Mouse (Mus musculus) midbrain, postnatal 0 days (tissue): ENCODE measurements around the gene B430306N03Rik. TPM values are rescaled to one million over a fixed set of nuclear protein-coding genes. Genes with fewer than 3 reads are reported as not detected.
"Not testable (repeated sequence)": the region's sequence is repeated elsewhere in the genome, so short reads cannot be mapped to it uniquely, and the experiment has no call there.

Experiments used
- ATAC-seq: fragments of 200-750 bp; cut with Nextera tagmentation; 2 replicates; pipeline ENCODE4 v1.8.0; 2017; ENCODE audit warnings: moderate number of reproducible peaks, mild to moderate bottlenecking, moderate TSS enrichment, moderate library complexity; ENCODE audit not compliant: low FRiP score
- DNase-seq: peaks from one replicate; pipeline ENCODE4 v3.0.0-alpha.2; 2015; ENCODE audit warnings: low spot score
- H3K27ac ChIP-seq: fragments of 300-500 bp; sonication (generic); 2 replicates; pipeline ENCODE4 v1.5.1; 2014; ENCODE audit warnings: low read depth, mild to moderate bottlenecking, low read length, mixed read lengths
- H3K27me3 ChIP-seq: fragments of 300-500 bp; sonication (generic); 2 replicates; pipeline ENCODE4 v1.6.1; 2014; ENCODE audit warnings: low read length, control low read depth, mixed read lengths; ENCODE audit not compliant: insufficient read depth
- H3K36me3 ChIP-seq: fragments of 300-500 bp; sonication (generic); 2 replicates; pipeline ENCODE4 v1.6.1; 2014; ENCODE audit warnings: low read length, control low read depth, mixed read lengths; ENCODE audit not compliant: insufficient read depth
- H3K4me1 ChIP-seq: fragments of 300-500 bp; sonication (generic); 2 replicates; pipeline ENCODE4 v1.6.1; 2014; ENCODE audit warnings: mild to moderate bottlenecking, control low read depth, antibody characterized with exemption, low read length, mixed read lengths; ENCODE audit not compliant: insufficient read depth
- H3K4me2 ChIP-seq: fragments of 300-500 bp; sonication (generic); 2 replicates; pipeline ENCODE4 v1.6.1; 2014; ENCODE audit warnings: low read depth, mild to moderate bottlenecking, low read length, mixed read lengths; ENCODE audit not compliant: poor library complexity, severe bottlenecking
- H3K4me3 ChIP-seq: fragments of 300-500 bp; sonication (generic); 2 replicates; pipeline ENCODE4 v1.5.1; 2014; ENCODE audit warnings: low read depth, mild to moderate bottlenecking, low read length, moderate library complexity
- H3K9ac ChIP-seq: fragments of 300-500 bp; sonication (generic); replicated peaks from 2 replicates; pipeline ENCODE4 v1.6.1; 2014; ENCODE audit warnings: mild to moderate bottlenecking, low read length, moderate library complexity, mixed read lengths; ENCODE audit not compliant: poor library complexity, severe bottlenecking
- H3K9me3 ChIP-seq: fragments of 300-500 bp; sonication (generic); 2 replicates; pipeline ENCODE4 v1.6.1; 2016; ENCODE audit warnings: low read length, control low read depth
- CTCF ChIP-seq: IDR thresholded peaks from 2 replicates; pipeline ENCODE4 v1.5.1; 2016; ENCODE audit warnings: antibody characterized with exemption, mild to moderate bottlenecking
- WGBS: fragments of 180-500 bp; shearing (Covaris S2); extraction: QIAGEN DNeasy Blood & Tissue Kit; methylation state at CpG from one replicate; pipeline ENCODE4 v1.1.7; 2014; 5-methylcytosine and 5-hydroxymethylcytosine counted together
- polyA plus RNA-seq: library from polyadenylated mRNA; unstranded; fragments of >200 nt; fragmentation: Nextera tagmentation; extraction: Ambion mirVana; gene quantifications from 2 replicates; pipeline ENCODE4 v1.2.1, GENCODE M21; 2015
- total RNA-seq: library from RNA; depleted of rRNA; stranded (reverse); fragments of >200 nt; gene quantifications from 2 replicates; pipeline ENCODE4 v1.2.3, GENCODE M21; 2014; rRNA removed

Gene B430306N03Rik
- 0.16 TPM in 1 of 2 replicates, not detected in the other for total RNA-seq
- polyA plus RNA-seq: 0.06 and 0.10 TPM in 2 replicates

DNA sequence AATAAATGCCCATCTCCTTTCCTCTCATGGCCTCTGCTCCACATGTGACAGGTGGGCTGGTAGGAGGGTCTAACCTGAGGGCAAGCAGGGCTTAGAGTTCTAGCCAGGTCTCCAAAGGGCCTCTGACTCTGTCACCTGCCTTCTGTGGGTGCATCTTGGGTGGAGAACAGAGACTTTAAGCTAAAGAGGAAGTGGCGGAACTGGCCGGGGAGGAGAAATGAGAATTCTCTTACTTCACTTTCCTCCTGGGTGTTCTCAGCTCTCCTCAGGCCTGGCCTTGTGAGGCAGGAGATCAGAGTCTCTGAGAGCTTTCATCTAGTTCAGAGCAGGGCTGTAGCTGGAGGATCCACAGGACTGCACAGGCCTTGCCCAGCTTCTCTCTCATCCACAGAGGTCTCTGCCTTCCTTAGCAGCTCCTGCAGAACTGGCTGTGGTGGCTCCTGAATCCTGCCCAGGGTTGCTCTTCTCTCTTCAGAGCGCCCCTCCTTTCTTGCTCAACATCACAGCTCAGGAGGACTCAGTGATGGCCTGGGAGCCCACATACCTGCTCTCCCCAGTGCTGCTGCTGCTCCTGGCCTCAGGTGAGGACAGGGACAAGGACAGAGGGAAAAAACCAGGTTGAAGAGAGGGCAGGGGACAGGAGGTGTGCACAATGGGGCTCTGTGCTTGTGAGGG lies at the start of gene B430306N03Rik:
TSS of gene B430306N03Rik (plus strand) at position 237 of the 675 bp plus-strand sequence.
- 85% methylated on average over 3 of the region's 3 CpGs for WGBS
- not testable (repeated sequence) for H3K36me3 ChIP-seq, DNase-seq, H3K9ac ChIP-seq, H3K27ac ChIP-seq, H3K27me3 ChIP-seq, H3K9me3 ChIP-seq, H3K4me1 ChIP-seq, H3K4me2 ChIP-seq, H3K4me3 ChIP-seq, ATAC-seq

DNA sequence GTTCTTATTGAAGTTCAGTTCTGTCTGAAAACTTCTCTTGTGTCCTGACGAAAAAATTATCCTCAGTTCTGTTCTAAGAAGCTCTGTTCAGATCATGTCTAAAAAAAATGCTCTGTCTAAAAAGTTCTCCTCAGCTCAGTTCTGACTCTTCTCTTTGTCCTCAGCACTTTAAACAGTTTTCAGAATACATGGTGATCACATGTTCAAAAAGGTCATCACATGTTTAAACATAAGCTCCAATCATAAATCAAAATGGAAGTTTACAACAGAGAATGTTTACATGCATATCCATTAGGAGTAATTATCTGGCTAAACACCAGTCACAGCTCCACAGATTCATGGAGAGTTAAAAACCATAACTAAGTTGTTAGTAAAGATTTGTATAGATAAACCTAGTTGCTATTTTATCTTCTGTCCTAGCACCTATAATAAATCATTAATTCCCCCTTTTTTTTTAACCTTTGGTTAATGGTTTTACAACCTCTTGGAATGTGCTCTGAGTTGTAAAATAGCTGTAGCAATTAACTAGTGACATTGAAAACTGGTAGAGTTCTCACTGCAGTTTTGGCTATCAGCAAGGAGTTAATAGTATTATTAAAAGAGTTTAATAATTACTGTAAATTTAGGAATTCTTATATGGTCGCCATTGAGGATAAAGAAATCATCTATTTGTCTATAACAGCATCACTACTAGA lies 49.2 kb upstream of the B430306N03Rik start:
- Histone ChIP-seq H3K9ac (no peak overlapping the region), H3K27me3 (no peaks in the 10 kb centered on the region), H3K4me2 (no peak overlapping the region), H3K4me1 (no peaks in the 10 kb centered on the region), H3K36me3 (no peaks in the 10 kb centered on the region), H3K4me3 (no peak overlapping the region), H3K27ac (no peak overlapping the region), H3K9me3 (no peaks in the 10 kb centered on the region)
- DNase-seq (no peak), ATAC-seq (no peak)
- TF ChIP-seq CTCF: no peak
- WGBS: 53% methylated on average over 2 of the region's 2 CpGs

DNA sequence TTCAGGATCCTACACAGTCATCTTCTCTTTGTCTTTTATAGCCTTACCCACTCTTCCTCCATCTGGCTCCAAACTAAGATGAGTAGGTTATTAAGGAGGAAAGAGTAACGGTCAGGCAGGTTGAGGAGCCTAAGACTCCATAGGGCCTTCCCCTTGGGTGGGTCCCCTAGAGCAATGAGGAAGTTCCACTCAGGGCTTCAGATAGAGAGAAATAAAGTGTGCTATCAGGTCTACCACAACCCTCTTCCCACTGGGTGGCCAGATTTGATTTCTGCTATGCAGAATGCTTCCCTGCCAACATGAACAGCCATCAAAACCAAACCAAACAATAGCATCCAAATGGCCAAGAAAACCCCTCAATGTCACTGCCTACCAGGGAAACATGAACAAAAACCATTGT lies 48.4 kb upstream of the B430306N03Rik start:
- H3K9ac ChIP-seq: no peak overlapping the region
- no peaks in the 10 kb centered on the region for H3K36me3 ChIP-seq
- H3K27me3 ChIP-seq: no peaks in the 10 kb centered on the region
- TF ChIP-seq CTCF: no peak
- no peak overlapping the region for H3K4me3 ChIP-seq
- H3K4me2 ChIP-seq: no peak overlapping the region
- ATAC-seq: no peak
- H3K4me1 ChIP-seq: no peaks in the 10 kb centered on the region; the same call in 1 of the 2 replicates
- WGBS: 95% methylated on average over 1 of the region's 1 CpGs
- DNase-seq: no peak
- no peaks in the 10 kb centered on the region for H3K9me3 ChIP-seq
- no peak overlapping the region for H3K27ac ChIP-seq

DNA sequence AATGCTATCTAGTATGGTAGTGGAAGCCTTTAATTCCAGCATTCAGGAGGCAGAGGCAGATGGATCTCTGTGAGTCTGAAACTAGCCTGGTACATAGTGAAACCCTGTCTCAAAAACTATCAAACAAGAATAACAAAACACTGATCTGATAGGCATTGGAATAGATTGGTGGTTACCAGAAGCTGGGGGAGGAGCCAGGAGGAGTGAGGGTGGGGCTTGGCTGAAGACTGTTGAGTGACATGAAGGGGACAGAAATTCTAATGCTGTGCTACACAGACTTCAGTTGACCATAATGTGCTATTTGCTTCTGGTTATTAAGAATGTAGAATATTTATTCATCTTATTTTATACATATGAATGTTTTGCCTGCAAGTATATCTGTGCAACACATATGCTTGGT lies 47.7 kb upstream of the B430306N03Rik start:
- DNase-seq: no peak
- Histone ChIP-seq H3K4me3 (no peak overlapping the region), H3K27me3 (no peaks in the 10 kb centered on the region), H3K4me2 (no peak overlapping the region), H3K4me1 (no peaks in the 10 kb centered on the region; the same call in 1 of the 2 replicates), H3K9ac (no peak overlapping the region), H3K36me3 (no peaks in the 10 kb centered on the region), H3K9me3 (no peaks in the 10 kb centered on the region), H3K27ac (no peak overlapping the region)
- TF ChIP-seq CTCF: no peak
- ATAC-seq: no peak

DNA sequence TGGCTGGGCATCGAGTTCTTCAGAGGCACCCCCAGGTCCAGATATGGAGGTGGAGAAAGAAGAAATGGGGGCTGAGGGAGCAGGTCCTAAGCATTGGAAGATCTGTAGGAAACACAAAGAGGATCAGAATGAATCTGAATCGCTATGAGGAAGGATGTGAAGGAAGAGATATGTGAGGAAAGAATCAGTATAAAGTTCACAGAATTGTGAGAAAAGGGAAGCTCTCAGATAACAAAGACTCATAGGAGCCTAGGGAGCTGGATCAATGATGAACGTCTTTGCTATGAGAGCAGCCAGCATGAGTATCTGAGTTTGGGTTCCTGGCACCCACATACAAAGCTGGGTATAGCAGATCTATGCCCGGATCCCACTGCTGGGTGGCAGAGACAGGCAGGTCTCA lies 46.1 kb upstream of the B430306N03Rik start:
- H3K27me3 ChIP-seq: no peaks in the 10 kb centered on the region
- DNase-seq: no peak
- 76% methylated on average over 4 of the region's 4 CpGs for whole genome bisulfite sequencing
- no peak overlapping the region for H3K27ac ChIP-seq
- H3K9ac ChIP-seq: no peak overlapping the region
- no peak for ATAC-seq
- H3K4me1 ChIP-seq: no peaks in the 10 kb centered on the region; the same call in 1 of the 2 replicates
- H3K9me3 ChIP-seq: no peaks in the 10 kb centered on the region
- H3K36me3 ChIP-seq: no peaks in the 10 kb centered on the region
- H3K4me3 ChIP-seq: no peak overlapping the region
- H3K4me2 ChIP-seq: no peak overlapping the region
- no peak for TF ChIP-seq CTCF

DNA sequence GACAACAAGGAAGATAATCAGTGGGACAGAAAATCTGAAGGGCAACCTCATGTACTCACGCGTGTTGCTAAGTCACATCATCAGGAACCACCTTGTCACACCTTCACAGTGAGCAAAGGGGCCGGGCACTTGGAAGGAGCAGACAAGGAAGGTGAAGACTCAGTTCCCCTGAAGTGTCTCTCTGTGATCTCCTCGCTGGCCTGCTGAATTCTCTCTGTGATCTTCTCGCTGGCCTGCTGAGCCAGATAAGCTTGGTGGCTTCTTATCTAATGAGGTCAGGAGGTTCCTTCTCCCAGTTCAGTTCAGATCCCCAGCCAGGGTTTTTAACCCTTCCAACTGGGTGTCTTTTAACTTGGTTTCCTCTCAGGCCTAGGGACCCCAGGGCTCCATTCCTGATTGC lies 43.8 kb upstream of the B430306N03Rik start:
- Histone ChIP-seq H3K27me3 (no peaks in the 10 kb centered on the region), H3K4me3 (no peak overlapping the region), H3K9ac (no peak overlapping the region), H3K4me2 (no peak overlapping the region), H3K4me1 (no peaks in the 10 kb centered on the region; the same call in 1 of the 2 replicates), H3K36me3 (no peaks in the 10 kb centered on the region), H3K27ac (no peak overlapping the region), H3K9me3 (no peaks in the 10 kb centered on the region)
- TF ChIP-seq CTCF: no peak
- ATAC-seq (no peak), DNase-seq (no peak)
- WGBS: 81% methylated on average over 5 of the region's 5 CpGs
